Mouse (Mus musculus) liver, adult 2 months (tissue): ENCODE measurements around the gene Rps6ka4. TPM values are rescaled to one million over a fixed set of nuclear protein-coding genes. Genes with fewer than 3 reads are reported as not detected.

Experiments used
- DNase-seq: peaks from one replicate; pipeline ENCODE4 v3.0.0-alpha.2; 2011; ENCODE audit warnings: low read depth, low spot score; ENCODE audit errors: extremely low read depth
- H3K27ac ChIP-seq: fragments of 200-500 bp; replicated peaks from 2 replicates; pipeline ENCODE4 v1.5.1; 2012; ENCODE audit warnings: low read depth, mild to moderate bottlenecking, control low read depth, inconsistent platforms, low read length; ENCODE audit not compliant: insufficient read depth
- H3K27me3 ChIP-seq: fragments of 200-500 bp; 2 replicates; pipeline ENCODE4 v1.6.1; 2012; ENCODE audit warnings: mild to moderate bottlenecking, moderate library complexity, low read length, inconsistent platforms; ENCODE audit not compliant: control insufficient read depth, insufficient read depth
- H3K36me3 ChIP-seq: fragments of 200-500 bp; 2 replicates; pipeline ENCODE4 v1.6.1; 2012; ENCODE audit warnings: low read length, inconsistent platforms; ENCODE audit not compliant: control insufficient read depth, insufficient read depth
- H3K4me1 ChIP-seq: fragments of 200-500 bp; 2 replicates; pipeline ENCODE4 v1.6.1; 2011; ENCODE audit warnings: low read length; ENCODE audit not compliant: control insufficient read depth, insufficient read depth
- H3K4me3 ChIP-seq: fragments of 200-500 bp; 2 replicates; pipeline ENCODE4 v1.5.1; 2011; ENCODE audit warnings: low read depth, mild to moderate bottlenecking, control low read depth, low read length, moderate library complexity; ENCODE audit not compliant: insufficient read depth
- H3K79me2 ChIP-seq: fragments of 200-500 bp; 2 replicates; pipeline ENCODE4 v1.6.1; 2012; ENCODE audit warnings: inconsistent platforms, mild to moderate bottlenecking, low read length, moderate library complexity; ENCODE audit not compliant: control insufficient read depth, insufficient read depth
- H3K9ac ChIP-seq: fragments of 200-500 bp; 2 replicates; pipeline ENCODE4 v1.6.1; 2012; ENCODE audit warnings: low read depth, mild to moderate bottlenecking, control low read depth, inconsistent platforms, low read length
- CTCF ChIP-seq: fragments of 200-500 bp; IDR thresholded peaks from 2 replicates; pipeline ENCODE4 v1.5.1; 2011; ENCODE audit warnings: low read depth, low read length, control low read depth
- POLR2A ChIP-seq: fragments of 200-500 bp; IDR thresholded peaks from 2 replicates; pipeline ENCODE4 v1.6.1; 2011; ENCODE audit warnings: low read length, control low read depth; ENCODE audit not compliant: insufficient read depth; ENCODE audit errors: extremely low read depth
- WGBS: fragments of 180-500 bp; shearing (Covaris S2); methylation state at CpG from one replicate; pipeline ENCODE4 v1.1.7; 2018; 5-methylcytosine and 5-hydroxymethylcytosine counted together
- polyA plus RNA-seq: library from polyadenylated mRNA; depleted of rRNA; stranded (reverse); fragments of >200 nt; gene quantifications from 2 replicates; pipeline ENCODE4 v1.2.3, GENCODE M21; 2012; rRNA removed
- total RNA-seq: library from RNA; depleted of rRNA; stranded (reverse); fragments of >200 nt; gene quantifications from 2 replicates; pipeline ENCODE4 v1.2.3, GENCODE M21; 2014; rRNA removed

The Rps6ka4 gene
- 3.9 and 5.8 TPM in 2 replicates for total RNA-seq
- polyA plus RNA-seq: 7.8 and 8.4 TPM in 2 replicates

- 3% methylated on average over 44 of the region's 44 CpGs for WGBS
- TF ChIP-seq POLR2A: no peak
- no peak for TF ChIP-seq CTCF
- Histone ChIP-seq H3K27ac (no peak within 1 kb of the TSS), H3K4me1 (peaks cover 4% of the 10 kb centered on the region; the same call in 1 of the 2 replicates), H3K4me3 (peak within 1 kb of the TSS; percentile 95), H3K36me3 (no peaks in the 10 kb centered on the region), H3K79me2 (no peaks in the 10 kb centered on the region), H3K27me3 (no peaks in the 10 kb centered on the region), H3K9ac (peak within 1 kb of the TSS; percentile 77)
- no peak for DNase-seq
Measured at GRCm38 (mm10) chr19:6840475-6841291, at the start of gene Rps6ka4. Gene Rps6ka4 (minus strand): TSS chr19:6840636.

GRCm38 (mm10) chr19:6877965-6878364 is 37.5 kb upstream of the Rps6ka4 start:
- Histone ChIP-seq H3K27ac (no peak overlapping the region), H3K79me2 (no peaks in the 10 kb centered on the region), H3K9ac (no peak overlapping the region), H3K27me3 (no peaks in the 10 kb centered on the region), H3K4me1 (no peaks in the 10 kb centered on the region), H3K4me3 (no peak overlapping the region), H3K36me3 (no peaks in the 10 kb centered on the region)
- no peak for DNase-seq
- 80% methylated on average over 4 of the region's 4 CpGs for WGBS
- TF ChIP-seq CTCF (no peak), POLR2A (no peak)

GRCm38 (mm10) chr19:6876799-6877198 is 36.4 kb upstream of the Rps6ka4 start:
- Histone ChIP-seq H3K4me1 (peaks cover under 1% of the 10 kb centered on the region; the same call in 1 of the 2 replicates), H3K27ac (no peak overlapping the region), H3K27me3 (no peaks in the 10 kb centered on the region), H3K9ac (no peak overlapping the region), H3K4me3 (no peak overlapping the region), H3K36me3 (no peaks in the 10 kb centered on the region), H3K79me2 (no peaks in the 10 kb centered on the region)
- peak; percentile 29 for DNase-seq
- TF ChIP-seq POLR2A (no peak), CTCF (no peak)

GRCm38 (mm10) chr19:6875834-6876233 is 35.4 kb upstream of the Rps6ka4 start:
- WGBS: 86% methylated on average over 6 of the region's 6 CpGs
- Histone ChIP-seq H3K9ac (no peak overlapping the region), H3K4me3 (no peak overlapping the region), H3K27me3 (no peaks in the 10 kb centered on the region), H3K4me1 (peaks cover 7% of the 10 kb centered on the region; the same call in 1 of the 2 replicates), H3K27ac (no peak overlapping the region), H3K36me3 (no peaks in the 10 kb centered on the region), H3K79me2 (no peaks in the 10 kb centered on the region)
- no peak for TF ChIP-seq POLR2A
- no peak for TF ChIP-seq CTCF
- no peak for DNase-seq

- H3K9ac ChIP-seq: no peak overlapping the region
- H3K79me2 ChIP-seq: no peaks in the 10 kb centered on the region
- H3K4me3 ChIP-seq: no peak overlapping the region
- 91% methylated on average over 1 of the region's 1 CpGs for WGBS
- no peak for TF ChIP-seq POLR2A
- no peak for TF ChIP-seq CTCF
- no peaks in the 10 kb centered on the region for H3K27me3 ChIP-seq
- H3K27ac ChIP-seq: no peak overlapping the region
- no peak for DNase-seq
- H3K4me1 ChIP-seq: peaks cover 7% of the 10 kb centered on the region; the same call in 1 of the 2 replicates
- H3K36me3 ChIP-seq: no peaks in the 10 kb centered on the region
Measured at GRCm38 (mm10) chr19:6874257-6874656, 33.8 kb upstream of the Rps6ka4 start.

GRCm38 (mm10) chr19:6872701-6873100 is 32.3 kb upstream of the Rps6ka4 start:
- no peak for TF ChIP-seq CTCF
- TF ChIP-seq POLR2A: no peak
- Histone ChIP-seq H3K27ac (no peak overlapping the region), H3K36me3 (no peaks in the 10 kb centered on the region), H3K79me2 (no peaks in the 10 kb centered on the region), H3K4me1 (peaks cover 7% of the 10 kb centered on the region; the same call in 1 of the 2 replicates), H3K4me3 (no peak overlapping the region), H3K27me3 (no peaks in the 10 kb centered on the region), H3K9ac (no peak overlapping the region)
- 74% methylated on average over 3 of the region's 3 CpGs for WGBS
- peak; percentile 14 for DNase-seq
